Mouse (Mus musculus) retina, postnatal 1 day (tissue): ENCODE measurements at regions not wholly inside any gene's neighbourhood (a gene's known extent, or its start where the extent isn't known, plus 50 kb on each side); places are given as distances from the start of the nearest gene placed in this dataset.

Experiments used
- DNase-seq: peaks from one replicate; pipeline ENCODE4 v3.0.0-alpha.2; 2012

DNA sequence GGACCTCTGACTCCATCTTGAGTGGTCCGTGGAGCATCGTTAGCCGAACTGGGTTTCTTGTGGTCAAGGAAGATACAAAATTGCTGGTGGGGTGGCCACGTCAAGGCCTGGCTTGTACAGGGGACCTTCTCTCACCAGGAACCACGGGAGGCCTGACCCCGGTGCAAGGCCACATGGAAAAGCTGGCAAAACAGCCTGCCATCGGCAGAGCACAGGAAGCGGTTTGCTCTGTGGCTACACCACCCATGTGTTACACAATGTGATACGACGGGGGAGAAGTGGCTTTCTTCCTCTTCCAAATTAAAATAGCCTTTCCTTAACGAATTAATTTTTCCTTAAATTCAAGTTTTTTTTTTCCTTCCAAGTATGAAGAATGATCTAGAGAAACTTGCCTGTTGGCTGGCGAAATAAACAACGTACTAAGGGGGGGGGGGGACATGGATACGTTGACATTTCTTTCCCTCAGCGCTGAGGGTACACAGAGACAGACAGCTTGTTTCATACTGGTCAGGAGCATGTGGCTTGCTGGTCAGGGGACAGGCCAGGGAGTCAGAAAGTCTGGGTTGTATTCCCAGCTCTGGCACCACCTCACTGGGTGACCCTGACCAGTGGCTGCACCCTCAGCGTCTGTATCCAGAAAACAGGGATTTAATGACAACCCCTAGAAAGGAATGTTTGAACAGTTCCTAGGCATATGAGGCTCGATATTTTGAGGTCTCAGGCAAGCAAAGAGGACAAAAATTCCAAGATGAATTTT, 64.0 kb upstream of the Slc25a13 start:
- no peak for DNase-seq

GRCm38 (mm10) chr6:6279646-6280045, 62.7 kb upstream of the Slc25a13 start:
- no peak for DNase-seq

GRCm38 (mm10) chr6:6270545-6270944, 53.6 kb upstream of the Slc25a13 start:
- no peak for DNase-seq
